Mouse (Mus musculus): Measurements from ENCODE around the gene Ninj2. TPM values are rescaled to one million over a fixed set of nuclear protein-coding genes. Genes with fewer than 3 reads are reported as not detected.

Gene Ninj2
- polyA plus RNA-seq, 1 experiment, result 0.26 TPM

- no peak for DNase-seq
- TF ChIP-seq CTCF (IDR thresholded peaks at IDR 0.05; ENCODE audit: insufficient read depth, low read length) (no peak), POLR2A (IDR thresholded peaks at IDR 0.05; ENCODE audit: borderline replicate concordance, extremely low read depth, low read depth, low read length) (no peak)
- Histone ChIP-seq H3K4me3 (replicated peaks; ENCODE audit: extremely low read depth, low read depth, low read length) (no peak overlapping the region), H3K4me1 (ENCODE audit: control insufficient read depth, insufficient read depth, low read length) (no peaks in the 10 kb centered on the region)
- WGBS, result 64% methylated on average over 8 of the region's 8 CpGs
These were observed 86.6 kb downstream of the Ninj2 start for GRCm38 (mm10) chr6:120179756-120180206.

GRCm38 (mm10) chr6:120180492-120180891, 87.3 kb downstream of the Ninj2 start:
- Histone ChIP-seq H3K4me3 (replicated peaks; ENCODE audit: extremely low read depth, low read depth, low read length) (no peak overlapping the region), H3K4me1 (ENCODE audit: control insufficient read depth, insufficient read depth, low read length) (no peaks in the 10 kb centered on the region)
- no peak for DNase-seq
- WGBS, result 80% methylated on average over 4 of the region's 4 CpGs
- TF ChIP-seq CTCF (IDR thresholded peaks at IDR 0.05; ENCODE audit: insufficient read depth, low read length) (no peak), POLR2A (IDR thresholded peaks at IDR 0.05; ENCODE audit: borderline replicate concordance, extremely low read depth, low read depth, low read length) (no peak)

- no peak overlapping the region for H3K4me3 ChIP-seq (replicated peaks; ENCODE audit: extremely low read depth, low read depth, low read length)
- no peak for DNase-seq
- WGBS, result 79% methylated on average over 5 of the region's 5 CpGs
- TF ChIP-seq POLR2A (IDR thresholded peaks at IDR 0.05; ENCODE audit: borderline replicate concordance, extremely low read depth, low read depth, low read length), result no peak
- TF ChIP-seq CTCF (IDR thresholded peaks at IDR 0.05; ENCODE audit: insufficient read depth, low read length), result no peak
- no peaks in the 10 kb centered on the region for H3K4me1 ChIP-seq (ENCODE audit: control insufficient read depth, insufficient read depth, low read length)
These were observed 89.0 kb downstream of the Ninj2 start for GRCm38 (mm10) chr6:120182160-120182559.

GRCm38 (mm10) chr6:120183771-120184170, 90.6 kb downstream of the Ninj2 start:
- Histone ChIP-seq H3K4me1 (ENCODE audit: control insufficient read depth, insufficient read depth, low read length) (0 out of 2 replicates have a peak, but pooled peaks cover 3% of the 10 kb centered on the region), H3K4me3 (replicated peaks; ENCODE audit: extremely low read depth, low read depth, low read length) (no peak overlapping the region)
- no peak for TF ChIP-seq POLR2A (IDR thresholded peaks at IDR 0.05; ENCODE audit: borderline replicate concordance, extremely low read depth, low read depth, low read length)
- TF ChIP-seq CTCF (IDR thresholded peaks at IDR 0.05; ENCODE audit: insufficient read depth, low read length), result no peak
- 86% methylated on average over 4 of the region's 4 CpGs for WGBS
- DNase-seq, result no peak

GRCm38 (mm10) chr6:120185012-120185730, 92.0 kb downstream of the Ninj2 start:
- no peak for TF ChIP-seq CTCF (IDR thresholded peaks at IDR 0.05; ENCODE audit: insufficient read depth, low read length)
- TF ChIP-seq POLR2A (IDR thresholded peaks at IDR 0.05; ENCODE audit: borderline replicate concordance, extremely low read depth, low read depth, low read length), result no peak
- no peak for DNase-seq
- Histone ChIP-seq H3K4me3 (replicated peaks; ENCODE audit: extremely low read depth, low read depth, low read length) (no peak overlapping the region), H3K4me1 (ENCODE audit: control insufficient read depth, insufficient read depth, low read length) (0 out of 2 replicates have a peak, but pooled peaks cover 6% of the 10 kb centered on the region)
- WGBS, result 91% methylated on average over 12 of the region's 12 CpGs

- Histone ChIP-seq H3K4me3 (replicated peaks; ENCODE audit: extremely low read depth, low read depth, low read length) (no peak overlapping the region), H3K4me1 (ENCODE audit: control insufficient read depth, insufficient read depth, low read length) (0 out of 2 replicates have a peak, but pooled peaks cover 6% of the 10 kb centered on the region)
- WGBS, result 77% methylated on average over 7 of the region's 7 CpGs
- no peak for DNase-seq
- TF ChIP-seq CTCF (IDR thresholded peaks at IDR 0.05; ENCODE audit: insufficient read depth, low read length) (no peak), POLR2A (IDR thresholded peaks at IDR 0.05; ENCODE audit: borderline replicate concordance, extremely low read depth, low read depth, low read length) (no peak)
These were observed 92.6 kb downstream of the Ninj2 start for GRCm38 (mm10) chr6:120185756-120186155.

GRCm38 (mm10) chr6:120186594-120186993, 93.4 kb downstream of the Ninj2 start:
- DNase-seq, result no peak
- WGBS, result 48% methylated on average over 3 of the region's 3 CpGs
- TF ChIP-seq POLR2A (IDR thresholded peaks at IDR 0.05; ENCODE audit: borderline replicate concordance, extremely low read depth, low read depth, low read length) (no peak), CTCF (IDR thresholded peaks at IDR 0.05; ENCODE audit: insufficient read depth, low read length) (no peak)
- no peak overlapping the region for H3K4me3 ChIP-seq (replicated peaks; ENCODE audit: extremely low read depth, low read depth, low read length)
- H3K4me1 ChIP-seq (ENCODE audit: control insufficient read depth, insufficient read depth, low read length), result peaks cover 9% of the 10 kb centered on the region; the same call in 1 of the 2 replicates

- TF ChIP-seq CTCF (IDR thresholded peaks at IDR 0.05; ENCODE audit: insufficient read depth, low read length) (no peak), POLR2A (IDR thresholded peaks at IDR 0.05; ENCODE audit: borderline replicate concordance, extremely low read depth, low read depth, low read length) (no peak; the same call in 1 of the 2 replicates)
- H3K4me1 ChIP-seq (ENCODE audit: control insufficient read depth, insufficient read depth, low read length), result peaks cover 14% of the 10 kb centered on the region; the same call in 1 of the 2 replicates
- 26% methylated on average over 18 of the region's 18 CpGs for WGBS
- no peak for DNase-seq
- no peak overlapping the region for H3K4me3 ChIP-seq (replicated peaks; ENCODE audit: extremely low read depth, low read depth, low read length)
These were observed 94.5 kb downstream of the Ninj2 start for GRCm38 (mm10) chr6:120187587-120188176.

- H3K4me1 ChIP-seq (ENCODE audit: control insufficient read depth, insufficient read depth, low read length), result peaks cover 18% of the 10 kb centered on the region
- TF ChIP-seq CTCF (IDR thresholded peaks at IDR 0.05; ENCODE audit: insufficient read depth, low read length) (0 out of 2 replicates have a peak, but pooled peaks have one; percentile 6), POLR2A (IDR thresholded peaks at IDR 0.05; ENCODE audit: borderline replicate concordance, extremely low read depth, low read depth, low read length) (no peak)
- WGBS, result 41% methylated on average over 24 of the region's 24 CpGs
- peak; percentile 56 for DNase-seq
- no peak overlapping the region for H3K4me3 ChIP-seq (replicated peaks; ENCODE audit: extremely low read depth, low read depth, low read length)
These were observed 95.5 kb downstream of the Ninj2 start for GRCm38 (mm10) chr6:120188376-120189235.

Data from lung, adult 2 months (tissue).